Mouse (Mus musculus) embryonic stem cell, embryonic (primary cell): Measurements from ENCODE around the gene Slamf6.

Experiments
- CTCF ChIA-PET, 4 experiments: fragments of 300-600 bp in 2 of 4; fragments of 350-600 bp in 2 of 4; sonication (Branson Sonifier 250); formaldehyde crosslinking; loops; one replicate each; lab custom pipeline; 2022; ENCODE audit warnings: inconsistent platforms in 2 of 4; lab: Charles Lee
- POLR2A ChIA-PET, 4 experiments: fragments of 300-600 bp in 2 of 4; fragments of 350-600 bp in 2 of 4; sonication (Branson Sonifier 250); formaldehyde crosslinking; loops; one replicate each; lab custom pipeline; 2022; ENCODE audit warnings: antibody characterized with exemption in 4 of 4, inconsistent platforms in 1 of 4; lab: Charles Lee

Gene Slamf6

DNA sequence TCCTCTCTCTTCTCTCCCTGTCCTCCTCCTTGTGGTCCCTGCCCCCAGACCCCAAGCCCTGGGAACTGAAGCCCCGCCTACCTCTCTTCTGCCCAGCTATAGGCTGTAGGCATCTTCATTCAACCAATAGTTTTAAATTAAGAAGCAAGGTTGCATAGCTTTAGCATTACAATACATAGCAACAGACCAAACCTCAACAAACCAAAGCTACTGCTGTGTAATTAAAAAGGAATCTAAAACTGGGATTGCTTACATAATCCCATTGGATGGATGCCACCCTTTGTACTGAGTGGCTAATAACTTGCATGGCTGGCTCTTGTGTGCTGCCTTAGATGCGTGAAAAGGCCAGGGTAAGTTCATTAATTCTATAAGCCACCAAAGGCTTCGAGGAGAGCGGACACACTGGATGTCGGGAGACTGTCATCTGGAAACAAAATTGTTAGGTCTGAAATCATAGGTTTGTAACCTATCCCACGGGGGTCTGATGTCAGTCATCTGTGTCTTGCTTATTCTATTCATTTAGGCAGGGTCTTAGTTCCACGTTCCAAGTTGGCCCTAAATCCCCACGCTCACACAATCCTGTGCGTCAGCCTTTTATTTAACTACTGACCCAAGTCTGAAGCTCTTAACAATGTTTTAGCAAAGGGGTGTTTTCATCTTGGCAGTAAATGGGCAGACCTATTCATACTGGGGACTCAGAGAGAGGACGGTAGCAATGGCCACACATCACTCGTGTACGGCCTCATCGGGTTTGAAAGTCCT lies 62.8 kb downstream of the Slamf6 start:
- POLR2A ChIA-PET, result no interaction called here
- CTCF ChIA-PET, result no interaction called here

- CTCF ChIA-PET, result interaction anchor here in 2 of 4 experiments (0.6 to 0.8 kb wide), 2 partner anchors 19 to 156 kb away, joined by 3 to 9 read pairs; no protein-coding TSS in a partner anchor
- POLR2A ChIA-PET, result no interaction called here
Observed at GRCm38 (mm10) chr1:171982170-171982569, 64.9 kb downstream of the Slamf6 start.

DNA sequence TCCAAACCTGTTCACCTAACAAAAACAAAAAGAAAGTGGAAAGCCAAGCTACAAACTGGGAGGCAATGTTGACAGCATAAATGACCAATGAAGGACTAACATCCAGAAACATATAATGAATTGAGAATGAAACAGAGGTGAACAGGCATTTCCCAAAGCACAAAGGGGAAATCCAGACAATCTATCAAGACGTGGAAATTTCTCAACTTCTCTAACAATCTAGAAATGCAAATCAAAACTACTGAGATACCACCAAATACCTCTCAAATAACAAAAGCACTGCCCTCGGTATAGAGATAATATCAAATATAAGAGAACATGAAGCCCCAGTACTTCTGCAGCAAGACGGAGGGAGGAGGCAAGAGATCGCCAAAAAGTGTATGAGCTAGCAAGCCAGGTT lies 65.4 kb downstream of the Slamf6 start:
- POLR2A ChIA-PET, result no interaction called here

DNA sequence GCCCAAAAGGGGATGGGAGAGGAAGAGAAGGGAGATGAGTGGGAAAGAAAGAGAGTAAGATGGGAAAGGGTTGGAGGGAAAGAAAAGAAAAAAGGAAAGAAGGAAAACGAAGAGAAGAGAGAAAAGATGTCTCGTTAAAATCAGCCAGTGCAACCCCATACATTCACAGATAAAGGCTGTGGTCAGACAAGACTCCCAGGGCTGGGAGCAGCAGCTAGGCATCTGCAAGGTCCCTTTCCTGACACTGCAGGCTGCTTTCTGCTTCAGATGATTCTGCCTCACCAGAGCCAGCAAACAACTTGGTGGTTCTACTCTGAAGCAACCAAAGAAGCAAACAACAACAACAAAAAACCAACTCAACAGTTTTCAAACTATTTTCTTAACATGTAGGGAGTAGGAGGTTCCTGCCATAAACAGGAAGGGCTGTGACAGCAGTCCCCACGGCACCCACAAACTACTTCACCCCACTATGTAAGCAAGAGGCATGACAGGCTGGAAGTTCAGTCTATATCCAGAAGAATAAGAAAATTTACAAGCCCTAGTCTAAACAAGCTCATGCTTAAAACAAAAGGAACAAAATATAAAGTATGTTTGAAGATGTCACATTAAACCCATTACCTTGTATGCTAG lies 66.2 kb downstream of the Slamf6 start:
- ChIA-PET POLR2A (interaction anchor here in 1 of 4 experiments (0.6 to 0.9 kb wide), 2 partner anchors 150 to 325 kb away, joined by 3 read pairs; no protein-coding TSS in a partner anchor), CTCF (interaction anchor here in 2 of 4 experiments (0.6 to 3.1 kb wide), 2 partner anchors 167 to 168 kb away, joined by 3 to 7 read pairs; no protein-coding TSS in a partner anchor)

More for the DNA sequence above, 65.4 kb downstream of the Slamf6 start:
- CTCF ChIA-PET, result interaction anchor here in 1 of 4 experiments (0.6 kb wide), 1 partner anchor 156 kb away, joined by 9 read pairs; no protein-coding TSS in a partner anchor

- ChIA-PET POLR2A (interaction anchor here in 1 of 4 experiments (0.9 kb wide), 1 partner anchor 151 kb away, joined by 3 read pairs; no protein-coding TSS in a partner anchor), CTCF (interaction anchor here in 1 of 4 experiments (3.1 kb wide), 1 partner anchor 168 kb away, joined by 7 read pairs; no protein-coding TSS in a partner anchor)
Observed at GRCm38 (mm10) chr1:171984121-171984520, 66.8 kb downstream of the Slamf6 start.

- POLR2A ChIA-PET, result no interaction called here
- CTCF ChIA-PET, result interaction anchor here in 1 of 4 experiments (2.5 kb wide), 1 partner anchor 20 kb away, joined by 6 read pairs; no protein-coding TSS in a partner anchor
Observed at GRCm38 (mm10) chr1:171991883-171992282, 74.6 kb downstream of the Slamf6 start.

GRCm38 (mm10) chr1:171992901-171993530 lies 75.7 kb downstream of the Slamf6 start:
- ChIA-PET CTCF (interaction anchor here in 3 of 4 experiments (0.6 to 2.5 kb wide), 4 partner anchors 19 to 960 kb away, joined by 3 to 6 read pairs (median 4); no protein-coding TSS in a partner anchor), POLR2A (no interaction called here)

- ChIA-PET CTCF (interaction anchor here in 2 of 4 experiments (0.5 to 2.5 kb wide), 2 partner anchors 18 to 44 kb away, joined by 5 to 6 read pairs; no protein-coding TSS in a partner anchor), POLR2A (no interaction called here)
Observed at GRCm38 (mm10) chr1:171994501-171994900, 77.2 kb downstream of the Slamf6 start.

GRCm38 (mm10) chr1:171994918-171995715 lies 77.8 kb downstream of the Slamf6 start:
- ChIA-PET POLR2A (interaction anchor here in 2 of 4 experiments (0.7 to 0.8 kb wide), 2 partner anchors 53 to 440 kb away, joined by 3 to 7 read pairs; no protein-coding TSS in a partner anchor), CTCF (interaction anchor here in 1 of 4 experiments (2.0 kb wide), 1 partner anchor 17 kb away, joined by 8 read pairs; no protein-coding TSS in a partner anchor)

GRCm38 (mm10) chr1:171996701-171997100 lies 79.4 kb downstream of the Slamf6 start:
- CTCF ChIA-PET, result interaction anchor here (0.6 to 2.0 kb wide), 8 partner anchors 15 to 386 kb away, joined by 3 to 8 read pairs (median 4); no protein-coding TSS in a partner anchor
- POLR2A ChIA-PET, result interaction anchor here in 1 of 4 experiments (0.6 kb wide), 1 partner anchor 9 kb away, joined by 3 read pairs; no protein-coding TSS in a partner anchor

DNA sequence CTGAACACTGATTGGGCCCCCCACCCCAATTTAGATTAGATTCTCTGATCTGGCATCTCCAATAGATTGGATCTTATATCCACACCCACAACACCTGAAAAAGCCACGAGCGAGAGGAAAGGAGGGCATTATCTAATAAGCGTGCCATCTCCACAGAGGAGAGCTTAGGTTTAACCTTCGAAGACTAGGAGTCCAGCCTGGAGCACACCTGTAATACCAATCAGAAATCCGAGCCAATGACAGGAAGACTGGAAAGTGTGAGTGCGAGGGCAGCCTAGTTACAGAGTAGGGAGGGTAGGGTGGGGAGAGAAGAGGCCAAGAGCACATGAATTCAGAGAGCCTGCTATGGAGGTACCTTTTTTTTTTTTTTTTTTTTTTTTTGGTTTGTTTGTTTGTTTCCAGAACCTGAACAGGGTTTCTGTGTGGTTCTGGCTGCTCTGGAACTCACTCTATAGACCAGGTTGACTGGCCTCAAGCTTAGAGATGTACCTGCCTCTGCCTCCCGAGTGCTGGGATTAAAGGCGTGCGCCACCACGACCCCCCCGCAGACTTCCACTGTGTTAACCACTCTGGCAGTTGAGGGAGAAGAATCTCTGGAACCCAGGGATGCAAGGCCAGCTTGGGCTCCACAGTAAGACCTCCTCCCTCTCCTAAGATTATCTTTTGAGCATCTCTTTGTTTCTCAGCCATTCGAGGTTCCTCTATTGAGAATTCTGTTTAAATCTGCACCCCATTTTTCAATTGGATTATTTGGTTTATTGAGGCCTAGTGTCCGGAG lies 81.7 kb downstream of the Slamf6 start:
- ChIA-PET POLR2A (interaction anchor here in 2 of 4 experiments (0.6 to 0.7 kb wide), 5 partner anchors 26 to 317 kb away, joined by 3 to 6 read pairs (median 3); no protein-coding TSS in a partner anchor), CTCF (interaction anchor here in 1 of 4 experiments (0.7 kb wide), 1 partner anchor 272 kb away, joined by 6 read pairs; no protein-coding TSS in a partner anchor)

DNA sequence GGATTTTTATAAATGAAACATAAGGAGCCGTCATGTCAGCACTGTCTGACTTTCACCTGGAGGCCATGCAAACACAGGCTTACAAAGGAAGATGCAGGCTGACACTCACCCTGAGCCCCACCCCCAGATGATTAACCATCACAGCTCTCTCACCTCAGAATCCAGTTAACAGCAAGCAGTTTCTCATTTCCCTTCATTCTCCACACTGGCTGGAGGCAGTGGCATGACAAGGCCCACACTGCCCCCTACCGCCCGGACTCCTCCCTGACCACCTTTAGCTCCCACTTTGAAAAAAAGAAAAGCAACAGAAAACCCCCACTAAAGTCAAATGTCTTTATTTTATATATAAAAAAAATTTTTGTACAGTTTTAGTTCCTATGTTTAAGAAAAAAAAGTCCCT lies 83.3 kb downstream of the Slamf6 start:
- POLR2A ChIA-PET, result interaction anchor here (0.6 to 1.2 kb wide), 11 partner anchors 9 to 497 kb away, joined by 3 to 4 read pairs (median 3); partner anchors contain the start of genes Alyref2 (in 1 of the 4), Copa (in 1 of the 4) and Ncstn (in 1 of the 4)
- CTCF ChIA-PET, result interaction anchor here (0.5 to 2.1 kb wide), 32 partner anchors 9 to 436 kb away, joined by 3 to 47 read pairs (median 4); no protein-coding TSS in a partner anchor

GRCm38 (mm10) chr1:172001665-172002064 lies 84.3 kb downstream of the Slamf6 start:
- ChIA-PET POLR2A (interaction anchor here in 1 of 4 experiments (1.0 to 1.2 kb wide), 2 partner anchors 10 to 174 kb away, joined by 3 read pairs; no protein-coding TSS in a partner anchor), CTCF (interaction anchor here in 3 of 4 experiments (0.7 to 2.1 kb wide), 8 partner anchors 8 to 176 kb away, joined by 3 to 47 read pairs (median 14); no protein-coding TSS in a partner anchor)
